Mouse (Mus musculus): ENCODE results near the gene Eif4h.

Eif4h gene

DNA sequence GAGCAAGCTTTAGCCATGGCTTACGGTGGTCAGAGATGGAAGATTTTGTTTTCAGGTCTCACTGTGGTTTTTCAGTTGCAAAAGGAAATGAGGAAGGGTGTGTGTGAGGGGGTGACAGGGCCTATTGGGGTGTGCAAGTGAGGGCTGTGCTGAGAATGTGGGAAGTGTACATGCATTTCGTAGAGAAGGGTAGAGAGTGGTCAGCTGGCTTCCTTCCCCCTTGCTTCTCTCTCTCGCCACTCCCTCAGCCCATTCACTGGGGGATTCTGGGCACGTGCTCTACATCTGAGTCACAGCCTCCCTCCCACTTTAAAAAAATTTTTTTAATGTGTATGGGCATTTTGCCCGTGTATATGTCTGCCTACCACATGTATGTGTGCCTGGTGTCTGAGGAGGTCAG, 32.2 kb downstream of the Eif4h start:
- no peak for DNase-seq (ENCODE audit: low read depth)

DNA sequence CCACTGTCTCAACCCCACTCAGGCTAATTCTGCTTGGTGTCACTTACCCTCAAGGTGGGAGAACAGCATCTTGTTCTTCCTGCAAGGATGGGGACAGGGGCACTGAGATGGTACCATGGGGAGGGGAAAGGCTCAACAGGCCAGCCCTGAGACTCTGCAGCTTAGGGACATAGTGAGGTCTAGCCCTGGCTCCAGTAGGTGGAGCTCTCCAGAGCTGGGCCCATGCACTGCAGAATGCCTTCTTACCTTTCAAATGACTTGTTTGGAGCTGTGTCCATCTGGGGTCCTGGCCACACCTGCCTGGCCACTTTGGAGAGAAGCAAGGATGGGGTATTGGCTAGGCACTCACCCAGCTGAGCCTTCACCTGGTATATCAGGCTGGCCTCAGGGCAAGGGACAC, 33.0 kb downstream of the Eif4h start:
- DNase-seq (ENCODE audit: low read depth): no peak

DNA sequence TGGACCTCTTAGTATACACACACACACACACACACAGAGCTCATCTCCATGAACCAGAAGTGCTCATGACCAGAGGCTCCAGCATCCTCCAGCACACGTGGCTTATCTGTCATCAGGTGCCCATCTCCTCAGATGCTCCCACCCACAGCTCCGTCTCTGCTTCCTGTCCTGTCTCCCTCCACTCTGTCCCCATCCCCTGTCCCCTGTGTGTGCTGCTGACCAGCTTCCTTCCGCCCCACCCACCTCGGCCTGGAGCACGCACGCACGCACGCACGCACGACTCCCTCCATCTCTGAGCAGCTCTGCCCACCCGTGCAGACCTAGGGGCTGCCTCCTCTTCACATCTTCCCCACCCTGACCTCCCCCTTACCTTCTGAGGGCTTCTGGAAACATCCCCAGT, 34.9 kb downstream of the Eif4h start:
- DNase-seq (ENCODE audit: low read depth): no peak

DNA sequence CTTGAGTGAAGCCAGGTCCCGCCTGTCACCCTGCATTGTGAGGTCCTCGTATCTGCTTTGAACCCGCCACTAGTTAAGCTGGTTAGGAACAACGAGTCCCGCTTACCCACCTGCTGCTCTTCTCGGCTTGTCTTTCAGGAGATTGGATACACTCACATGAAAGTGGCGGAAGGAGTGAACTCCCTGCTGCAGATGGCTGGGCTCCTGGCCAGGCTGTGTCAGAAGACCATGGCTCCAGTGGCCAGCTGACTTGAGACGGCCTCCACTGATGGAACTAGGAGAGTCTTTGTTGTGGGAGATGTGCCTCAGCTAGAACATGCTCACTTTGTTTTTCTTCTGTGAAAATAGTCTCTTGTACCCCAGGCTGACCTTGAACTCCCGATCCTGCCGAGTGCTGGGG, 41.6 kb downstream of the Eif4h start:
- no peak for DNase-seq (ENCODE audit: low read depth)

GRCm38 (mm10) chr5:134593093-134593492, 46.2 kb downstream of the Eif4h start:
- no peak for DNase-seq (ENCODE audit: low read depth)

GRCm38 (mm10) chr5:134592026-134592581, 47.2 kb downstream of the Eif4h start:
- no peak for DNase-seq (ENCODE audit: low read depth)

DNA sequence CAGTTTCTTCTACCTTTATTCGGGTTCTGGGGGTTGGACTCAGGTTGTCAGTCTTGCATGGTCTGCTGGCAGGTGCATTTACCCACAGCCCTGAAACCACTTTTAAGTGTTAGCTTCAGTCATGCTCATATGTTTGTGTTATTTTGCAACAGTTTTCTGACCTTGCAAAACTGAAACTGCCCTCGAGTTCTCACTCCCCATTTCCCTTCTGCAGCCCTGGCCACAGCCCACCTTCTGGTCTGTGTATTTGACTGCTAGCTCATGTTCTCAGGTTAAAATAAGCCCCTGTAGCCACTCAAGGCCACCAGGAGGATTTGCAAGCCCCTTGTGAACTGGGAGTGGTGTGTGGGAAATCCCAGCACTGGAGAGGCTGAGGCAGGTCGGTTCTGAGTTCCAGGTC, 49.4 kb downstream of the Eif4h start:
- no peak for DNase-seq (ENCODE audit: low read depth)

- DNase-seq (ENCODE audit: low read depth): no peak
These were observed 54.5 kb downstream of the Eif4h start for GRCm38 (mm10) chr5:134584798-134585197.

DNA sequence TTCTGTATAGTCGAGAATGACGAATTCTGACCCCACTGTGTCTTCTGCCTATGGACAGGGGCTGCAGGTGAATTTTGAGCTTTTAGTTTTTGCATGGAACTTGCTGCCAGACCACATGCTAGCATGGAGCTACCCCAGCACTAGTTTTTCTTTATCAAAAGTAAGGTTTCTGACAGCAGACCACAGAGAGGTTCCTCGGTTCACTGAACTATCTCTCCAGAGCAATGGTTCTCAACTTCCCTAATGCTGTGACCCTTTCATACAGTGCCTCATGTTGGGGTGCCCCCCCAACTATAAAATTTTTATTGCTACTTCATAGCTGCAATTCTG, 55.4 kb downstream of the Eif4h start:
- DNase-seq (ENCODE audit: low read depth): no peak

GRCm38 (mm10) chr5:134583006-134583883, 56.0 kb downstream of the Eif4h start:
- no peak for DNase-seq (ENCODE audit: low read depth)

GRCm38 (mm10) chr5:134582221-134582907, 56.9 kb downstream of the Eif4h start:
- DNase-seq (ENCODE audit: low read depth): peak; percentile 79

GRCm38 (mm10) chr5:134581146-134581545, 58.1 kb downstream of the Eif4h start, which contains the start of gene Rfc2:
TSS of gene Rfc2 (plus strand) at chr5:134581366.
- DNase-seq (ENCODE audit: low read depth): no peak

- no peak for DNase-seq (ENCODE audit: low read depth)
These were observed 60.2 kb downstream of the Eif4h start for GRCm38 (mm10) chr5:134579135-134579534.

GRCm38 (mm10) chr5:134577534-134577933, 61.8 kb downstream of the Eif4h start:
- DNase-seq (ENCODE audit: low read depth): no peak

GRCm38 (mm10) chr5:134576517-134577220, 62.6 kb downstream of the Eif4h start:
- DNase-seq (ENCODE audit: low read depth): no peak

GRCm38 (mm10) chr5:134575833-134576232, 63.5 kb downstream of the Eif4h start:
- no peak for DNase-seq (ENCODE audit: low read depth)

DNA sequence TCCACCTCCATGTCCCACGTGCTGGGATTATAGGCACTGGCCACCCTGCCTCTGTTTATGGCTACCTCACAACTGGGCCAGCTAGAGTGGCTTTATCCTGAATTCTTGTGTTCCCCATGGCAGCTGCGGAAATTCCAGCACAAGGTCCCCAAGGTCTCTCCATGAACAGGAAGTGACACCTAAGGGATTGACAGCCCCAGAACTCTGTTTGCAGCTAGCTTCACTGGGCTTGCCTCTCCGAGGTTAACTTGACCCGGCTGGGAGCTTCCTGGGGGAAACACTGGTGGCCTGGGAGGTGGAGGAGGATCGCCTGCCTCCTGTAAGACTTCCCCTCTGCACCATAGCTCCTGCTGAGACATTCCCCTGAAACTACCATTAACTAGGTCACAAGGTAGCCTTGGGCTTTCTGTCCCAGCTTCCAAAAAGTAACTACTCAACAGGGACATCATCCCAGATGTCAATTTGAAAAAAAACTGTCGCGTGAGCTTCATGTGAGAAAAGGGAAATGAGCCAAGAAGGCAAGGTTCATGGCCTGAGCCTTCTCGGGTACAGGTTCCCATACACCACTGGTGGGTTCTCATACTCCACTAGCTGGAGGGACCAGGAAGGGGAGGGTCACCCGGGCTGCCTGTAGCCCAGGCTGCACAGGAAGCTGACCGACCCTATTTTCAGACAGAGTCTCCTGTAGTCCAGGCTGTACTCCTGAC, 66.6 kb downstream of the Eif4h start:
- no peak for DNase-seq (ENCODE audit: low read depth)

DNA sequence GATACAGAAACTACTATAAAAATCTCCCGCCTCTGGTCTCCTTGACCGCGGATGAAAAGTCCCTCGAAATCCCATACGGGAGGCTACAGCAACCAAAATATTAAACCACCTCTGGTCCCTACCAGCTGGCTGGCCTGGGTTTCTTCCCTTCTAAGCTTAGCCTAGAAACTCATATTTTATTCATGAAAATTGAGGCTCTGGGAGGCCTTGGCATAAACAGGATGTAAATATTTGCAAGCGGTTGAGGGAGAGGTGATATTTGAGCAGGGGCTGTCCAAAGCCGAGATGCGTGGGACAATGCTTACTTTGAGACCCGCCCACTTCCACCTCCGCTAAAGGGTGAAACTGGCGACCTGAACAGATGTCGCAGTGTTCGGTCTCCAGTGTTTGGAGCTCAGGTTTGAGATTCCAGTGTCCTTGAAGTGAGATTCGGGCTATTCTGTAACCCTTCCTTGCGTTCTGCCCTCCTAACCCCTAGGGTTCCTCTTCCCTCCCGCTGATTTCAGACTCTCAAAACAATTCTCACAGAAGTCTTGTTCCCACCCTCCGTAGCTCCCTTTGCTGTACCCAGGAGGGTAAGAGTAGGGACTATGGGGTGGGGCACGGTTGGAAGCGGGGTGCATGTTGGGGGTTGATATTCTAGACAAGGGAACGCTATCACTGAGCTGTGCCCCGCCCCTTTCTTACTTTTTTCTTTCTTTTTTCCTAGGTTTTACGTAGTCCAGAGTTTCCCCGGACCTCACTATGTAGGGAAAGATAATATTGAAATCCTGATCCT, 67.4 kb downstream of the Eif4h start:
- peak; percentile 54 for DNase-seq (ENCODE audit: low read depth)
